Mouse (Mus musculus) spleen, adult 2 months (tissue): ENCODE results near the gene Rbp3.

Source experiments
- CTCF ChIP-seq: fragments of 200-500 bp; IDR thresholded peaks from 2 replicates; pipeline ENCODE4 v1.5.1; 2011; ENCODE audit warnings: mild to moderate bottlenecking, inconsistent platforms; ENCODE audit not compliant: insufficient read depth, insufficient read length, insufficient replicate concordance; ENCODE audit errors: extremely low read depth
- POLR2A ChIP-seq: fragments of 200-500 bp; IDR thresholded peaks from 2 replicates; pipeline ENCODE4 v1.6.1; 2011; ENCODE audit warnings: low read depth, low read length, inconsistent platforms

- TF ChIP-seq CTCF (no peak), POLR2A (no peak)
Measured at GRCm38 (mm10) chr14:33958186-33958585, 4.4 kb downstream of the Rbp3 start.
